Mouse (Mus musculus): ENCODE data around the gene Dgke. TPM values are rescaled to one million over a fixed set of nuclear protein-coding genes. Genes with fewer than 3 reads are reported as not detected.
A peak's percentile ranks its signal among the peaks of the same experiment; 100 is the strongest.

Gene Dgke
- polyA plus RNA-seq, 1 experiment, result 1.7 TPM

GRCm38 (mm10) chr11:89022120-89022731 is 44.4 kb downstream of the Dgke start:
- TF ChIP-seq GATA1 (IDR thresholded peaks at IDR 0.05; ENCODE audit: low read length), result peak; percentile 56

GRCm38 (mm10) chr11:89021687-89022086 is 45.0 kb downstream of the Dgke start:
- no peak for TF ChIP-seq GATA1 (IDR thresholded peaks at IDR 0.05; ENCODE audit: low read length)

- no peak for TF ChIP-seq GATA1 (IDR thresholded peaks at IDR 0.05; ENCODE audit: low read length)
These were observed 45.9 kb downstream of the Dgke start for GRCm38 (mm10) chr11:89020681-89021305.

GRCm38 (mm10) chr11:89017514-89018182 is 49.0 kb downstream of the Dgke start:
- peak; percentile 39 for TF ChIP-seq GATA1 (IDR thresholded peaks at IDR 0.05; ENCODE audit: low read length)

GRCm38 (mm10) chr11:89012241-89012640 is 54.4 kb downstream of the Dgke start:
- TF ChIP-seq GATA1 (IDR thresholded peaks at IDR 0.05; ENCODE audit: low read length), result no peak

- no peak for TF ChIP-seq GATA1 (IDR thresholded peaks at IDR 0.05; ENCODE audit: low read length)
These were observed 57.2 kb downstream of the Dgke start for GRCm38 (mm10) chr11:89009496-89009895.

- no peak for TF ChIP-seq GATA1 (IDR thresholded peaks at IDR 0.05; ENCODE audit: low read length)
These were observed 57.6 kb downstream of the Dgke start for GRCm38 (mm10) chr11:89009066-89009465.

GRCm38 (mm10) chr11:89007582-89007981 is 59.1 kb downstream of the Dgke start:
- no peak for TF ChIP-seq GATA1 (IDR thresholded peaks at IDR 0.05; ENCODE audit: low read length)

- TF ChIP-seq GATA1 (IDR thresholded peaks at IDR 0.05; ENCODE audit: low read length), result no peak
These were observed 60.2 kb downstream of the Dgke start for GRCm38 (mm10) chr11:89006404-89006803.

GRCm38 (mm10) chr11:89005473-89005872 is 61.2 kb downstream of the Dgke start:
- no peak for TF ChIP-seq GATA1 (IDR thresholded peaks at IDR 0.05; ENCODE audit: low read length)

- no peak for TF ChIP-seq GATA1 (IDR thresholded peaks at IDR 0.05; ENCODE audit: low read length)
These were observed 62.9 kb downstream of the Dgke start for GRCm38 (mm10) chr11:89003726-89004125.

- no peak for TF ChIP-seq GATA1 (IDR thresholded peaks at IDR 0.05; ENCODE audit: low read length)
These were observed 63.6 kb downstream of the Dgke start for GRCm38 (mm10) chr11:89003078-89003477.

GRCm38 (mm10) chr11:89002621-89003020 is 64.0 kb downstream of the Dgke start:
- no peak for TF ChIP-seq GATA1 (IDR thresholded peaks at IDR 0.05; ENCODE audit: low read length)

GRCm38 (mm10) chr11:89002068-89002467 is 64.6 kb downstream of the Dgke start:
- no peak for TF ChIP-seq GATA1 (IDR thresholded peaks at IDR 0.05; ENCODE audit: low read length)

- no peak for TF ChIP-seq GATA1 (IDR thresholded peaks at IDR 0.05; ENCODE audit: low read length)
These were observed 65.1 kb downstream of the Dgke start for GRCm38 (mm10) chr11:89001569-89001968.

- TF ChIP-seq GATA1 (IDR thresholded peaks at IDR 0.05; ENCODE audit: low read length), result no peak
These were observed 66.2 kb downstream of the Dgke start for GRCm38 (mm10) chr11:89000527-89000819.

Measured in G1E-ER4 (cell line).